Mouse (Mus musculus) heart, postnatal 0 days (tissue): ENCODE measurements around the gene Gm20696. TPM values are rescaled to one million over a fixed set of nuclear protein-coding genes. Genes with fewer than 3 reads are reported as not detected.

Source experiments
- ATAC-seq: fragments of 200-750 bp; cut with Nextera tagmentation; 2 replicates; pipeline ENCODE4 v1.8.0; 2017; ENCODE audit warnings: low read depth, moderate number of reproducible peaks, moderate library complexity; ENCODE audit not compliant: insufficient read depth
- DNase-seq: peaks from one replicate; pipeline ENCODE4 v3.0.0-alpha.2; 2016; ENCODE audit warnings: low spot score
- H3K27ac ChIP-seq: fragments of 300-500 bp; sonication (generic); 2 replicates; pipeline ENCODE4 v1.5.1; 2014; ENCODE audit warnings: low read depth, mild to moderate bottlenecking
- H3K27me3 ChIP-seq: fragments of 300-500 bp; sonication (generic); 2 replicates; pipeline ENCODE4 v1.6.1; 2014; ENCODE audit warnings: low read length, mixed read lengths; ENCODE audit not compliant: control insufficient read depth, insufficient read depth
- H3K36me3 ChIP-seq: fragments of 300-500 bp; sonication (generic); replicated peaks from 2 replicates; pipeline ENCODE4 v1.6.1; 2014; ENCODE audit warnings: low read length, mixed read lengths; ENCODE audit not compliant: control insufficient read depth, insufficient read depth
- H3K4me1 ChIP-seq: fragments of 300-500 bp; sonication (generic); 2 replicates; pipeline ENCODE4 v1.6.1; 2014; ENCODE audit warnings: antibody characterized with exemption; ENCODE audit not compliant: control insufficient read depth, insufficient read depth
- H3K4me2 ChIP-seq: fragments of 300-500 bp; sonication (generic); 2 replicates; pipeline ENCODE4 v1.6.1; 2014; ENCODE audit warnings: low read depth, mild to moderate bottlenecking, low read length, moderate library complexity
- H3K4me3 ChIP-seq: fragments of 300-500 bp; sonication (generic); 2 replicates; pipeline ENCODE4 v1.5.1; 2014; ENCODE audit warnings: low read depth, low read length
- H3K9ac ChIP-seq: fragments of 300-500 bp; sonication (generic); replicated peaks from 2 replicates; pipeline ENCODE4 v1.6.1; 2014; ENCODE audit warnings: low read depth, low read length, mixed read lengths
- H3K9me3 ChIP-seq: fragments of 300-500 bp; sonication (generic); replicated peaks from 2 replicates; pipeline ENCODE4 v1.6.1; 2016; ENCODE audit warnings: low read length; ENCODE audit not compliant: control insufficient read depth
- CTCF ChIP-seq: IDR thresholded peaks from 2 replicates; pipeline ENCODE4 v1.5.1; 2016; ENCODE audit warnings: antibody characterized with exemption, control low read depth, low read depth
- EP300 ChIP-seq: IDR thresholded peaks from 2 replicates; pipeline ENCODE4 v1.6.1; 2016; ENCODE audit warnings: antibody characterized with exemption, low read depth
- WGBS: fragments of 180-500 bp; shearing (Covaris S2); extraction: QIAGEN DNeasy Blood & Tissue Kit; methylation state at CpG from one replicate; pipeline ENCODE4 v1.1.7; 2014; 5-methylcytosine and 5-hydroxymethylcytosine counted together
- polyA plus RNA-seq: library from polyadenylated mRNA; unstranded; fragments of >200 nt; fragmentation: Nextera tagmentation; extraction: Ambion mirVana; gene quantifications from 2 replicates; pipeline ENCODE4 v1.2.1, GENCODE M21; 2015
- total RNA-seq: library from RNA; depleted of rRNA; stranded (reverse); fragments of >200 nt; gene quantifications from 2 replicates; pipeline ENCODE4 v1.2.3, GENCODE M21; 2014; ENCODE audit warnings: low replicate concordance

Gene Gm20696
- total and polyA plus RNA-seq, 2 experiments from 2014 or later: 0.95 to 2.0 TPM

GRCm38 (mm10) chr6:99339986-99340721 is 326.4 kb downstream of the Gm20696 start:
- ATAC-seq (no peak), DNase-seq (no peak)
- WGBS: 86% methylated on average over 10 of the region's 10 CpGs
- Histone ChIP-seq H3K4me3 (no peak overlapping the region), H3K9ac (no peak overlapping the region), H3K27ac (no peak overlapping the region), H3K4me2 (no peak overlapping the region), H3K4me1 (peaks cover 13% of the 10 kb centered on the region; the same call in 1 of the 2 replicates), H3K36me3 (no peaks in the 10 kb centered on the region), H3K27me3 (no peaks in the 10 kb centered on the region), H3K9me3 (no peaks in the 10 kb centered on the region)
- TF ChIP-seq CTCF: no peak
- TF ChIP-seq EP300: no peak

DNA sequence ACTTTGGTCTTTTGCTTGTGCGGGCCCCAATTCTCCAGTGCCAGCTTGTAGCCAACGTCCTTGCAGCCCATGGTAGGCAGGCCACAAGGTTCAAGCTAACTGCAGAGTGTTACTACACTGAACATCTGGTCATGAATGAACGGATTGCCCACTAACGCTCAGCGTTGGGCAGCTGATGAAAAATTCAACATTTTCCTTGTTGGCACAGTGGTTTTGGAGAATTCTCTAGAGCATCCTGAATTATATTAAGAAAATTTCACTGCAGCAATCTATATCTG is 327.3 kb downstream of the Gm20696 start:
- WGBS: 68% methylated on average over 5 of the region's 5 CpGs
- Histone ChIP-seq H3K4me2 (no peak overlapping the region), H3K9me3 (no peaks in the 10 kb centered on the region), H3K9ac (no peak overlapping the region), H3K27ac (no peak overlapping the region), H3K27me3 (no peaks in the 10 kb centered on the region), H3K4me1 (peaks cover 13% of the 10 kb centered on the region; the same call in 1 of the 2 replicates), H3K4me3 (no peak overlapping the region), H3K36me3 (no peaks in the 10 kb centered on the region)
- ATAC-seq: no peak
- TF ChIP-seq CTCF (no peak), EP300 (no peak)
- no peak for DNase-seq

GRCm38 (mm10) chr6:99338593-99339342 is 327.8 kb downstream of the Gm20696 start:
- Histone ChIP-seq H3K4me2 (no peak overlapping the region), H3K36me3 (no peaks in the 10 kb centered on the region), H3K4me1 (peaks cover 13% of the 10 kb centered on the region; the same call in 1 of the 2 replicates), H3K9ac (no peak overlapping the region), H3K27me3 (no peaks in the 10 kb centered on the region), H3K4me3 (no peak overlapping the region), H3K27ac (no peak overlapping the region), H3K9me3 (no peaks in the 10 kb centered on the region)
- DNase-seq: no peak
- TF ChIP-seq EP300: no peak
- TF ChIP-seq CTCF: no peak
- ATAC-seq: no peak
- WGBS: 67% methylated on average over 9 of the region's 9 CpGs

GRCm38 (mm10) chr6:99338174-99338573 is 328.4 kb downstream of the Gm20696 start:
- Histone ChIP-seq H3K9me3 (no peaks in the 10 kb centered on the region), H3K4me1 (peaks cover 13% of the 10 kb centered on the region; the same call in 1 of the 2 replicates), H3K4me2 (0 out of 2 replicates have a peak overlapping the region, but pooled peaks have one; percentile 10), H3K36me3 (no peaks in the 10 kb centered on the region), H3K27me3 (no peaks in the 10 kb centered on the region), H3K27ac (no peak overlapping the region), H3K4me3 (no peak overlapping the region), H3K9ac (no peak overlapping the region)
- 50% methylated on average over 3 of the region's 3 CpGs for WGBS
- no peak for DNase-seq
- ATAC-seq: no peak
- TF ChIP-seq CTCF: no peak
- no peak for TF ChIP-seq EP300

- Histone ChIP-seq H3K4me3 (no peak overlapping the region), H3K9ac (no peak overlapping the region), H3K27ac (0 out of 2 replicates have a peak overlapping the region, but pooled peaks have one; percentile 12), H3K4me2 (peak overlapping the region; percentile 10; the same call in 1 of the 2 replicates), H3K9me3 (no peaks in the 10 kb centered on the region), H3K36me3 (no peaks in the 10 kb centered on the region), H3K4me1 (peaks cover 13% of the 10 kb centered on the region; the same call in 1 of the 2 replicates), H3K27me3 (no peaks in the 10 kb centered on the region)
- no peak for DNase-seq
- ATAC-seq: no peak
- no peak for TF ChIP-seq EP300
- no peak for TF ChIP-seq CTCF
- 59% methylated on average over 6 of the region's 6 CpGs for WGBS
These were observed 329.0 kb downstream of the Gm20696 start for GRCm38 (mm10) chr6:99337575-99337974.
